Mouse (Mus musculus): Measurements from ENCODE around the gene Rap1gap. TPM values are rescaled to one million over a fixed set of nuclear protein-coding genes. Genes with fewer than 3 reads are reported as not detected.

Gene Rap1gap
- polyA plus RNA-seq, 1 experiment from 2014 or later: 8.7 TPM

- Histone ChIP-seq H3K36me3 (ENCODE audit: control insufficient read depth, insufficient read depth, low read length) (peaks cover 29% of the 10 kb centered on the region), H3K4me1 (replicated peaks; ENCODE audit: control insufficient read depth, insufficient read depth, low read length) (peaks cover 11% of the 10 kb centered on the region; the same call in 1 of the 2 replicates), H3K27ac (ENCODE audit: low read length) (no peak overlapping the region), H3K9me3 (ENCODE audit: control insufficient read depth, low read length) (no peaks in the 10 kb centered on the region), H3K9ac (ENCODE audit: low read length) (no peak overlapping the region), H3K4me3 (ENCODE audit: low read length) (no peak overlapping the region), H3K4me2 (ENCODE audit: low read depth, low read length) (no peak overlapping the region), H3K27me3 (ENCODE audit: control insufficient read depth, insufficient read depth, low read depth, low read length) (no peaks in the 10 kb centered on the region)
- 81% methylated on average over 8 of the region's 8 CpGs for WGBS
- no peak for ATAC-seq (ENCODE audit: low read depth)
These were observed 6.9 kb upstream of the Rap1gap start for GRCm38 (mm10) chr4:137657674-137658073.

- peak overlapping the region; percentile 83; the same call in 1 of the 2 replicates for H3K27ac ChIP-seq (ENCODE audit: low read length)
- WGBS: 76% methylated on average over 4 of the region's 4 CpGs
- no peak overlapping the region for H3K4me3 ChIP-seq (ENCODE audit: low read length)
- H3K4me2 ChIP-seq (ENCODE audit: low read depth, low read length): no peak overlapping the region
- no peaks in the 10 kb centered on the region for H3K9me3 ChIP-seq (ENCODE audit: control insufficient read depth, low read length)
- H3K36me3 ChIP-seq (ENCODE audit: control insufficient read depth, insufficient read depth, low read length): peaks cover 20% of the 10 kb centered on the region
- ATAC-seq (ENCODE audit: low read depth): no peak
- H3K27me3 ChIP-seq (ENCODE audit: control insufficient read depth, insufficient read depth, low read depth, low read length): peaks cover 15% of the 10 kb centered on the region
- H3K4me1 ChIP-seq (replicated peaks; ENCODE audit: control insufficient read depth, insufficient read depth, low read length): peaks cover 14% of the 10 kb centered on the region
- no peak overlapping the region for H3K9ac ChIP-seq (ENCODE audit: low read length)
These were observed 5.0 kb upstream of the Rap1gap start for GRCm38 (mm10) chr4:137659541-137659940.

DNA sequence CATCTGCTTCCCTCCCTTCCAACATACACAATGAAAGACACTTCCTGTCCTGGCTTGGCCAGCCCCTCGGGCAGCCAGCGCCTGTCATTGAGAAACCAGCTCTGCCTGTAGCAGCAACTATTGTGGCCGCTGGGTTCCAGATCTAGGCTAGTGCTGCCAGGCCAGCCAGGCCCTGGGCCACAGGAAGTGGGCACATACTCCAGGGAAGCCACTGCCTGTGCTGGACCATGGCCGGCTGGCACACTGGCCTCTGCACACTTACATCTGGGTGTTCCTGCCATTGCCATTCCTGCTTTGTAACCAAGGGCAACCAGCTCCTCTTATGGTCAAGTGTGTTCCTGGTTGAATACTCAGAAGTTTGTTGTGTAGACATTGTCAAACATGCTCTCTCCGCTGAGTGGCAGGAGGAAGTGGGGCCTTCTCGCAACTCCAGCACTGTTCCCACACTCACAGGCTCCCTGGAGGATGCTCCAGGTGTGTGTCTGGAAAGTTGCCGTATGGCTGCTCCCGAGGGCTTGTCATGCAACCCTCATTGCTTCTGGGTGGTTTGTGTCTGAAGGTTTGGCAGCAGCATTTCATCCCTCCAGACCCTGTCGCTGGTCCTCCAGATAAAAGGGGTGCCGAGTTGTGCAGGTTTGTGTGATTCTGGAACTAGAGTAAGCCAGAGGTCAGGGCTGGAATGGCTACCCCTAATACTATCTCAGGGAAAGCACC lies 4.0 kb upstream of the Rap1gap start:
- peak overlapping the region; percentile 83 for H3K27ac ChIP-seq (ENCODE audit: low read length)

GRCm38 (mm10) chr4:137661078-137661450 lies 3.5 kb upstream of the Rap1gap start:
- peaks cover 11% of the 10 kb centered on the region for H3K36me3 ChIP-seq (ENCODE audit: control insufficient read depth, insufficient read depth, low read length)
- H3K4me1 ChIP-seq (replicated peaks; ENCODE audit: control insufficient read depth, insufficient read depth, low read length): peaks cover 18% of the 10 kb centered on the region
- 64% methylated on average over 2 of the region's 2 CpGs for WGBS
- H3K4me3 ChIP-seq (ENCODE audit: low read length): no peak overlapping the region
- no peak overlapping the region for H3K9ac ChIP-seq (ENCODE audit: low read length)
- no peaks in the 10 kb centered on the region for H3K9me3 ChIP-seq (ENCODE audit: control insufficient read depth, low read length)
- peaks cover 30% of the 10 kb centered on the region for H3K27me3 ChIP-seq (ENCODE audit: control insufficient read depth, insufficient read depth, low read depth, low read length)
- H3K4me2 ChIP-seq (ENCODE audit: low read depth, low read length): no peak overlapping the region
- H3K27ac ChIP-seq (ENCODE audit: low read length): peak overlapping the region; percentile 83
- no peak for ATAC-seq (ENCODE audit: low read depth)

More for the DNA sequence above, 4.0 kb upstream of the Rap1gap start:
- peak; percentile 77 for ATAC-seq (ENCODE audit: low read depth)
- Histone ChIP-seq H3K27me3 (ENCODE audit: control insufficient read depth, insufficient read depth, low read depth, low read length) (peaks cover 24% of the 10 kb centered on the region), H3K36me3 (ENCODE audit: control insufficient read depth, insufficient read depth, low read length) (peaks cover 15% of the 10 kb centered on the region), H3K9ac (ENCODE audit: low read length) (0 out of 2 replicates have a peak overlapping the region, but pooled peaks have one; percentile 15), H3K4me1 (replicated peaks; ENCODE audit: control insufficient read depth, insufficient read depth, low read length) (peaks cover 18% of the 10 kb centered on the region), H3K4me2 (ENCODE audit: low read depth, low read length) (peak overlapping the region; percentile 22; the same call in 1 of the 2 replicates), H3K4me3 (ENCODE audit: low read length) (no peak overlapping the region), H3K9me3 (ENCODE audit: control insufficient read depth, low read length) (no peaks in the 10 kb centered on the region)
- 39% methylated on average over 10 of the region's 10 CpGs for WGBS

DNA sequence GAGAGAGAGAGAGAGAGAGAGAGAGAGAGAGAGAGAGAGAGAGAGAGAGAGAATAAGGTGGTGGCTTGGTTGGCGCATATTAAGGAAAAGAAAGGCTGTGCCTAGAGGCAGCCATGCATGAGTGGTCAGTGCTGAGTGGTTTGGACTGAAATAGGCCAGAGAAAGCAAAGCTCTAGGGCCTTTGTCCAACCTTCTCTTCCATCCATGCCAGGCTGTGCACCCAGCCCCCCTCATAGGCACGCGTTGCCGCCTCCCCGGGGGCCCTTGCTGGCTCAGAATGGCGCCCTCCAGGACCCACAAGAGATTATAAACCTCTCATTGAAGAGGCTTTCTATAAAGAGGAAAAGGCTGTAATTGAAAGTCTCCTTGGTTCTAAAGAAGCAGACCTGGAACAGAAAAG lies 3.0 kb upstream of the Rap1gap start:
- H3K9ac ChIP-seq (ENCODE audit: low read length): no peak overlapping the region
- no peak for ATAC-seq (ENCODE audit: low read depth)
- no peak overlapping the region for H3K27ac ChIP-seq (ENCODE audit: low read length)
- WGBS: 81% methylated on average over 6 of the region's 6 CpGs
- no peak overlapping the region for H3K4me2 ChIP-seq (ENCODE audit: low read depth, low read length)
- no peak overlapping the region for H3K4me3 ChIP-seq (ENCODE audit: low read length)
- H3K27me3 ChIP-seq (ENCODE audit: control insufficient read depth, insufficient read depth, low read depth, low read length): peaks cover 33% of the 10 kb centered on the region
- H3K9me3 ChIP-seq (ENCODE audit: control insufficient read depth, low read length): no peaks in the 10 kb centered on the region
- H3K36me3 ChIP-seq (ENCODE audit: control insufficient read depth, insufficient read depth, low read length): peaks cover 7% of the 10 kb centered on the region
- H3K4me1 ChIP-seq (replicated peaks; ENCODE audit: control insufficient read depth, insufficient read depth, low read length): peaks cover 18% of the 10 kb centered on the region

DNA sequence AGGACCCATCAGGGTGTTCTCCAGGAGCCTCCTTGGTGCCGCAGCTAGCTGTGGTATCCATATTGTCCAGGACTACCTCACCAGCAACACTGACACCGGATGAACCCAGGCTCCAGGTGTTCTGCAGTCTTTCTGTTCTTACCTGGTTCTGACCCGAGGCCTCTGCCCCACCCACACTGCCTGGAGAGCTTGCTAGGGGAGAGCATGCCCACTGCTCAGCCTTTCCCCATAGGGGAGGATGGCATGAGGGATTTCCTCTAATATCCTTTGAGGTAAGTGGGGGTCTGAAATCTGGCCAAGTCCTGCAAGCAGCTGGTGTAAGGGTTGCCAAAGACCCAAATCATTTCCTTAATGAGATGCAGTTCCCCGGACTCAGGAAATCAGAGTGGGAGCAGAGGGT lies 1.0 kb upstream of the Rap1gap start:
- no peak for ATAC-seq (ENCODE audit: low read depth)
- Histone ChIP-seq H3K27ac (ENCODE audit: low read length) (no peak overlapping the region), H3K36me3 (ENCODE audit: control insufficient read depth, insufficient read depth, low read length) (no peaks in the 10 kb centered on the region), H3K9ac (ENCODE audit: low read length) (no peak overlapping the region), H3K4me1 (replicated peaks; ENCODE audit: control insufficient read depth, insufficient read depth, low read length) (peaks cover 18% of the 10 kb centered on the region), H3K27me3 (ENCODE audit: control insufficient read depth, insufficient read depth, low read depth, low read length) (peaks cover 33% of the 10 kb centered on the region), H3K4me2 (ENCODE audit: low read depth, low read length) (no peak overlapping the region), H3K9me3 (ENCODE audit: control insufficient read depth, low read length) (no peaks in the 10 kb centered on the region), H3K4me3 (ENCODE audit: low read length) (no peak overlapping the region)
- WGBS: 72% methylated on average over 4 of the region's 4 CpGs

- H3K4me2 ChIP-seq (ENCODE audit: low read depth, low read length): peak overlapping the region; percentile 94
- no peaks in the 10 kb centered on the region for H3K9me3 ChIP-seq (ENCODE audit: control insufficient read depth, low read length)
- no peak overlapping the region for H3K27ac ChIP-seq (ENCODE audit: low read length)
- H3K27me3 ChIP-seq (ENCODE audit: control insufficient read depth, insufficient read depth, low read depth, low read length): peaks cover 33% of the 10 kb centered on the region
- ATAC-seq (ENCODE audit: low read depth): no peak
- H3K4me1 ChIP-seq (replicated peaks; ENCODE audit: control insufficient read depth, insufficient read depth, low read length): peaks cover 18% of the 10 kb centered on the region
- H3K36me3 ChIP-seq (ENCODE audit: control insufficient read depth, insufficient read depth, low read length): no peaks in the 10 kb centered on the region
- H3K9ac ChIP-seq (ENCODE audit: low read length): peak overlapping the region; percentile 63
- 11% methylated on average over 15 of the region's 15 CpGs for WGBS
- H3K4me3 ChIP-seq (ENCODE audit: low read length): peak overlapping the region; percentile 56
These were observed 602 bp downstream of the Rap1gap start for GRCm38 (mm10) chr4:137664980-137665675.

DNA sequence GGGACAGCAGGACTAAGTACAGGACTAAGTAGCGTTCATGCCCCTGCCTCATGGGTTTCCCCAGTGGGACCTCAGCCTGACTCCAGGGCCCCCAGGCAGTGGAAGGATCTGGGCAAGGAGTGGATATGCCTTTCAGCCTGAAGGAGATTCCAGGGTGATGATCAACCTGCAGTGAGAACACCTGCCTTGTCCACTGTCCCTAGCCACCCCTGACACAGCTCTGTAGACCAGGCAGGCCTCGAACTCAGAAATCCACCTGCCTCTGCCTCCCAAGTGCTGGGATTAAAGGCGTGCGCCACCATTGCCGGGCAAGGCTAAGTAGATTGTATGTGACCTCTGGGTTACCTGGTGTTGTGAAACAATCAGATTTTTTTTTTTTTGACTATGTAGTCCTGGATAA lies 1.3 kb downstream of the Rap1gap start:
- H3K27ac ChIP-seq (ENCODE audit: low read length): no peak overlapping the region
- no peaks in the 10 kb centered on the region for H3K36me3 ChIP-seq (ENCODE audit: control insufficient read depth, insufficient read depth, low read length)
- no peak for ATAC-seq (ENCODE audit: low read depth)
- WGBS: 84% methylated on average over 5 of the region's 5 CpGs
- H3K9me3 ChIP-seq (ENCODE audit: control insufficient read depth, low read length): no peaks in the 10 kb centered on the region
- H3K4me1 ChIP-seq (replicated peaks; ENCODE audit: control insufficient read depth, insufficient read depth, low read length): peaks cover 11% of the 10 kb centered on the region
- H3K4me2 ChIP-seq (ENCODE audit: low read depth, low read length): no peak overlapping the region
- no peak overlapping the region for H3K4me3 ChIP-seq (ENCODE audit: low read length)
- peaks cover 33% of the 10 kb centered on the region for H3K27me3 ChIP-seq (ENCODE audit: control insufficient read depth, insufficient read depth, low read depth, low read length)
- no peak overlapping the region for H3K9ac ChIP-seq (ENCODE audit: low read length)

DNA sequence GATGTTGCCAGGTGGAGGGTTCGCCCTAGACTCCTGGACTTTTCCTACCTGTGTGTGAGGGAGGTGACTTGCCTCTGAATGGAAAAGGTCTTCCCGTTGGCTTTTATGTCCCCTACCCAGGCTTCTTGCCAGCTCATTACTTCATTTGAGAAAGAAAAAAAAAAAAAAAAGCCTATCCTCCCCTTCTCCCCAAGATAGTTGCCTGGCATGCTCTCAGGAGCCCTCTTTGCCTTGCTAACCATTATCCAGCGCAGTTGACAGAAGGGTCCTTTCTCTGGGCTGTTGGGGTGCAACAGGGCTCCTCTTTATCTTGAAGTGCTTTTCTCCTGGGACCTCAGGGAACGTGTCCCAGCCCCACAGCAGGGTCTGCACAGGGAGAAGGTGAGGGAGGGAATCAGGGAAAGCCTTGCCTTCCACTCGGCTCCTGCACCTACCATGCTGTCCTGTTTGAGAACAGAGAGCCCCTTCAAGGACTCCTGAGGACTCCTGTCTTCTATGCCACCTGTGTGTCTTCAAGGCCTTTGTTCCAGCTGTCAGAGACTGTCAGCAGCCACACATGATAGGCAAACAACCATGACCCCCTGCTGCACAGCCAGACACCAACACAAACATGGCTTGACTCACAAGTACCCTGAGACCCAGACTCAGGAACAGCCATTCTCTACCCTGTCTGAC lies 1.9 kb downstream of the Rap1gap start:
- no peak overlapping the region for H3K27ac ChIP-seq (ENCODE audit: low read length)
- ATAC-seq (ENCODE audit: low read depth): no peak
- peaks cover 9% of the 10 kb centered on the region for H3K4me1 ChIP-seq (replicated peaks; ENCODE audit: control insufficient read depth, insufficient read depth, low read length)
- peaks cover 33% of the 10 kb centered on the region for H3K27me3 ChIP-seq (ENCODE audit: control insufficient read depth, insufficient read depth, low read depth, low read length)
- H3K4me2 ChIP-seq (ENCODE audit: low read depth, low read length): no peak overlapping the region
- H3K9ac ChIP-seq (ENCODE audit: low read length): no peak overlapping the region
- H3K4me3 ChIP-seq (ENCODE audit: low read length): no peak overlapping the region
- WGBS: 43% methylated on average over 5 of the region's 5 CpGs
- no peaks in the 10 kb centered on the region for H3K9me3 ChIP-seq (ENCODE audit: control insufficient read depth, low read length)
- no peaks in the 10 kb centered on the region for H3K36me3 ChIP-seq (ENCODE audit: control insufficient read depth, insufficient read depth, low read length)

All from lung, embryonic 16.5 days (tissue).